Mouse (Mus musculus) hindbrain, embryonic 11.5 days (tissue): ENCODE results near the gene Foxn3. TPM values are rescaled to one million over a fixed set of nuclear protein-coding genes. Genes with fewer than 3 reads are reported as not detected.

Experiments
- ATAC-seq: fragments of 200-750 bp; cut with Nextera tagmentation; 2 replicates; pipeline ENCODE4 v1.8.0; 2017; ENCODE audit warnings: mild to moderate bottlenecking, moderate TSS enrichment, moderate library complexity; ENCODE audit not compliant: low FRiP score
- DNase-seq: peaks from one replicate; pipeline ENCODE4 v3.0.0-alpha.2; 2015; ENCODE audit warnings: low spot score
- H3K27ac ChIP-seq: fragments of 300-500 bp; sonication (generic); 2 replicates; pipeline ENCODE4 v1.5.1; 2014; ENCODE audit warnings: mild to moderate bottlenecking, low read depth, low read length
- H3K27me3 ChIP-seq: fragments of 300-500 bp; sonication (generic); 2 replicates; pipeline ENCODE4 v1.6.1; 2014; ENCODE audit warnings: mild to moderate bottlenecking, low read length, moderate library complexity, mixed read lengths; ENCODE audit not compliant: control insufficient read depth, insufficient read depth
- H3K36me3 ChIP-seq: fragments of 300-500 bp; sonication (generic); 2 replicates; pipeline ENCODE4 v1.6.1; 2014; ENCODE audit warnings: mild to moderate bottlenecking, low read length, moderate library complexity, mixed read lengths; ENCODE audit not compliant: control insufficient read depth, insufficient read depth
- H3K4me1 ChIP-seq: fragments of 300-500 bp; sonication (generic); replicated peaks from 2 replicates; pipeline ENCODE4 v1.6.1; 2014; ENCODE audit warnings: low read length, mixed read lengths; ENCODE audit not compliant: control insufficient read depth, insufficient read depth
- H3K4me2 ChIP-seq: fragments of 300-500 bp; sonication (generic); replicated peaks from 2 replicates; pipeline ENCODE4 v1.6.1; 2014; ENCODE audit warnings: mild to moderate bottlenecking, low read depth, low read length
- H3K4me3 ChIP-seq: fragments of 300-500 bp; sonication (generic); 2 replicates; pipeline ENCODE4 v1.5.1; 2014; ENCODE audit warnings: low read depth, low read length
- H3K9ac ChIP-seq: fragments of 300-500 bp; sonication (generic); 2 replicates; pipeline ENCODE4 v1.6.1; 2014; ENCODE audit warnings: low read depth, low read length
- H3K9me3 ChIP-seq: fragments of 300-500 bp; sonication (generic); 2 replicates; pipeline ENCODE4 v1.6.1; 2016; ENCODE audit warnings: low read length; ENCODE audit not compliant: control insufficient read depth
- WGBS: fragments of 180-500 bp; shearing (Covaris S2); extraction: QIAGEN DNeasy Blood & Tissue Kit; methylation state at CpG from one replicate; pipeline ENCODE4 v1.1.7; 2014; 5-methylcytosine and 5-hydroxymethylcytosine counted together
- polyA plus RNA-seq: library from polyadenylated mRNA; unstranded; fragments of >200 nt; fragmentation: Nextera tagmentation; extraction: Ambion mirVana; gene quantifications from 2 replicates; pipeline ENCODE4 v1.2.1, GENCODE M21; 2014

Foxn3 gene
- polyA plus RNA-seq, 1 experiment from 2014 or later: 91.6 TPM

- Histone ChIP-seq H3K4me3 (no peak overlapping the region), H3K36me3 (no peaks in the 10 kb centered on the region), H3K9me3 (no peaks in the 10 kb centered on the region), H3K9ac (no peak overlapping the region), H3K27ac (no peak overlapping the region), H3K27me3 (no peaks in the 10 kb centered on the region), H3K4me2 (no peak overlapping the region), H3K4me1 (no peaks in the 10 kb centered on the region)
- ATAC-seq: no peak
- no peak for DNase-seq
- 91% methylated on average over 7 of the region's 7 CpGs for WGBS
Observed at GRCm38 (mm10) chr12:99543421-99544195, 19.8 kb downstream of the Foxn3 start.

GRCm38 (mm10) chr12:99540201-99540600, 23.2 kb downstream of the Foxn3 start:
- Histone ChIP-seq H3K4me2 (no peak overlapping the region), H3K27me3 (no peaks in the 10 kb centered on the region), H3K9me3 (peaks cover 3% of the 10 kb centered on the region; the same call in 1 of the 2 replicates), H3K4me3 (no peak overlapping the region), H3K4me1 (no peaks in the 10 kb centered on the region), H3K27ac (no peak overlapping the region), H3K9ac (no peak overlapping the region), H3K36me3 (no peaks in the 10 kb centered on the region)
- 90% methylated on average over 4 of the region's 4 CpGs for WGBS
- ATAC-seq (no peak), DNase-seq (no peak)

GRCm38 (mm10) chr12:99537316-99537715, 26.1 kb downstream of the Foxn3 start:
- ATAC-seq: no peak
- Histone ChIP-seq H3K4me2 (no peak overlapping the region), H3K27me3 (no peaks in the 10 kb centered on the region), H3K9ac (no peak overlapping the region), H3K36me3 (no peaks in the 10 kb centered on the region), H3K4me1 (no peaks in the 10 kb centered on the region), H3K27ac (no peak overlapping the region), H3K4me3 (no peak overlapping the region), H3K9me3 (peaks cover 3% of the 10 kb centered on the region; the same call in 1 of the 2 replicates)
- no peak for DNase-seq
- WGBS: 91% methylated on average over 6 of the region's 6 CpGs

GRCm38 (mm10) chr12:99536426-99536825, 27.0 kb downstream of the Foxn3 start:
- no peak for ATAC-seq
- H3K4me3 ChIP-seq: no peak overlapping the region
- H3K4me2 ChIP-seq: no peak overlapping the region
- peaks cover 3% of the 10 kb centered on the region; the same call in 1 of the 2 replicates for H3K9me3 ChIP-seq
- 97% methylated on average over 5 of the region's 5 CpGs for WGBS
- no peaks in the 10 kb centered on the region for H3K36me3 ChIP-seq
- H3K4me1 ChIP-seq: no peaks in the 10 kb centered on the region
- H3K9ac ChIP-seq: no peak overlapping the region
- H3K27ac ChIP-seq: no peak overlapping the region
- no peak for DNase-seq
- H3K27me3 ChIP-seq: no peaks in the 10 kb centered on the region

- Histone ChIP-seq H3K4me1 (no peaks in the 10 kb centered on the region), H3K27ac (no peak overlapping the region), H3K9me3 (peaks cover 3% of the 10 kb centered on the region; the same call in 1 of the 2 replicates), H3K4me3 (no peak overlapping the region), H3K9ac (no peak overlapping the region), H3K4me2 (no peak overlapping the region), H3K27me3 (no peaks in the 10 kb centered on the region), H3K36me3 (no peaks in the 10 kb centered on the region)
- DNase-seq (no peak), ATAC-seq (no peak)
- 92% methylated on average over 7 of the region's 7 CpGs for WGBS
Observed at GRCm38 (mm10) chr12:99532342-99532741, 31.0 kb downstream of the Foxn3 start.

- Histone ChIP-seq H3K9ac (no peak overlapping the region), H3K36me3 (no peaks in the 10 kb centered on the region), H3K4me3 (no peak overlapping the region), H3K4me1 (no peaks in the 10 kb centered on the region), H3K9me3 (no peaks in the 10 kb centered on the region), H3K27ac (no peak overlapping the region), H3K27me3 (no peaks in the 10 kb centered on the region), H3K4me2 (no peak overlapping the region)
- no peak for DNase-seq
- no peak for ATAC-seq
- 60% methylated on average over 17 of the region's 17 CpGs for WGBS
Observed at GRCm38 (mm10) chr12:99529687-99530411, 33.5 kb downstream of the Foxn3 start.

- Histone ChIP-seq H3K27ac (no peak overlapping the region), H3K9me3 (no peaks in the 10 kb centered on the region), H3K4me3 (no peak overlapping the region), H3K4me1 (no peaks in the 10 kb centered on the region), H3K36me3 (no peaks in the 10 kb centered on the region), H3K9ac (no peak overlapping the region), H3K4me2 (no peak overlapping the region), H3K27me3 (no peaks in the 10 kb centered on the region)
- ATAC-seq (no peak), DNase-seq (no peak)
- WGBS: 52% methylated on average over 5 of the region's 5 CpGs
Observed at GRCm38 (mm10) chr12:99528958-99529357, 34.4 kb downstream of the Foxn3 start.

GRCm38 (mm10) chr12:99527452-99527851, 35.9 kb downstream of the Foxn3 start:
- Histone ChIP-seq H3K27me3 (no peaks in the 10 kb centered on the region), H3K27ac (no peak overlapping the region), H3K9ac (no peak overlapping the region), H3K4me1 (no peaks in the 10 kb centered on the region), H3K36me3 (no peaks in the 10 kb centered on the region), H3K4me3 (no peak overlapping the region), H3K9me3 (no peaks in the 10 kb centered on the region), H3K4me2 (no peak overlapping the region)
- WGBS: 77% methylated on average over 5 of the region's 6 CpGs
- ATAC-seq: no peak
- no peak for DNase-seq
